20 mouse cellular contexts compared by ENCODE assay signal in genomic region chr15:78430874-78431273, GRCm38 (mm10). TPM values are rescaled to one million over a fixed set of nuclear protein-coding genes. Genes with fewer than 3 reads are reported as not detected.
DNase-seq lines count a peak whose midpoint lies in the region; ATAC-seq and TF ChIP-seq lines count a peak whose summit lies in the region.
"Had no signal": no experiment of that assay in that cellular context is flagged by ENCODE, and none has a peak within 500 bp of the region (broad histone marks: within the 10 kb centered on the region; RNA-seq: fewer than 3 reads in every experiment).

No protein-coding gene starts in this region.

- H3K4me3 ChIP-seq in heart, adult 2 months = no peak overlapping the region
- H3K4me3 ChIP-seq in kidney, postnatal 0 days (replicated peaks; ENCODE audit: low read depth, low read length) = no peak overlapping the region
- H3K4me3 ChIP-seq in brown adipose tissue, adult 24 weeks (ENCODE audit: insufficient read depth, low read depth, low read length) = peak overlapping the region; percentile 65
- H3K4me3 ChIP-seq in limb, embryonic 10.5 days = no peak overlapping the region
- H3K4me3 ChIP-seq: limb, embryonic 13.5 days had no signal

- H3K36me3 ChIP-seq in heart, adult 2 months (ENCODE audit: control insufficient read depth, insufficient read depth, low read length) = no peaks in the 10 kb centered on the region
- H3K36me3 ChIP-seq in kidney, postnatal 0 days (ENCODE audit: insufficient read depth, low read length) = peaks cover 14% of the 10 kb centered on the region; the same call in 1 of the 2 replicates
- peaks cover 46% of the 10 kb centered on the region for H3K36me3 ChIP-seq in limb, embryonic 10.5 days

- H3K9me3 ChIP-seq in kidney, postnatal 0 days (replicated peaks; ENCODE audit: low read length) = no peaks in the 10 kb centered on the region
- no peaks in the 10 kb centered on the region for H3K9me3 ChIP-seq in limb, embryonic 10.5 days (replicated peaks)
- H3K9me3 ChIP-seq: limb, embryonic 13.5 days had no signal

- TF ChIP-seq EP300 in heart, adult 2 months (IDR thresholded peaks at IDR 0.05; ENCODE audit: insufficient read depth, low read depth, low read length) = no peak

- H3K27ac ChIP-seq in heart, adult 2 months = peak overlapping the region; percentile 76
- peak overlapping the region; percentile 76; the same call in 1 of the 2 replicates for H3K27ac ChIP-seq in kidney, postnatal 0 days
- H3K27ac ChIP-seq in brown adipose tissue, adult 24 weeks (replicated peaks; ENCODE audit: low read depth, low read length) = peak overlapping the region; percentile 98
- H3K27ac ChIP-seq in limb, embryonic 10.5 days = peak overlapping the region; percentile 25; the same call in 1 of the 2 replicates
- H3K27ac ChIP-seq: limb, embryonic 13.5 days had no signal

- H3K4me2 ChIP-seq in kidney, postnatal 0 days (ENCODE audit: low read length) = no peak overlapping the region
- H3K4me2 ChIP-seq: limb, embryonic 13.5 days had no signal

- H3K27me3 ChIP-seq in heart, adult 2 months (ENCODE audit: control insufficient read depth, insufficient read depth, low read length) = no peaks in the 10 kb centered on the region
- H3K27me3 ChIP-seq in kidney, postnatal 0 days (ENCODE audit: insufficient read depth, low read length) = no peaks in the 10 kb centered on the region
- H3K27me3 ChIP-seq in limb, embryonic 10.5 days (ENCODE audit: low read depth, poor library complexity, severe bottlenecking) = peaks cover 7% of the 10 kb centered on the region

- TF ChIP-seq CTCF in heart, adult 2 months (IDR thresholded peaks at IDR 0.05) = no peak
- TF ChIP-seq CTCF in kidney, postnatal 0 days (IDR thresholded peaks at IDR 0.05; ENCODE audit: low read depth) = no peak

- WGBS in heart, adult 2 months = 67% methylated on average over 10 of the region's 10 CpGs
- 88% methylated on average over 10 of the region's 10 CpGs for WGBS in kidney, postnatal 0 days
- WGBS in limb, embryonic 10.5 days = 89% methylated on average over 10 of the region's 10 CpGs

- no peak for TF ChIP-seq POLR2A in heart, adult 2 months (IDR thresholded peaks at IDR 0.05; ENCODE audit: insufficient read depth, low read depth, low read length)

- intact Hi-C loops in heart, adult 2 months (cut with DNase I) = no loop called here

- DNase-seq in heart, adult 2 months = no peak
- no peak for DNase-seq in heart, adult 8-10 months (ENCODE audit: low spot score)
- no peak for DNase-seq in kidney, postnatal 0 days (ENCODE audit: low spot score)
- no peak for DNase-seq in kidney, adult 18-20 months
- no peak for DNase-seq in limb, embryonic 10.5 days (ENCODE audit: low spot score)
- DNase-seq in adrenal gland, adult 8-10 months = no peak
- DNase-seq: adrenal gland, postnatal 36 days; lung, adult 18-20 months; lung, postnatal 36 days; thymus, adult 18-20 months had no signal

- peaks cover 2% of the 10 kb centered on the region; the same call in 1 of the 2 replicates for H3K4me1 ChIP-seq in heart, adult 2 months (ENCODE audit: control insufficient read depth, insufficient read depth, low read length)
- H3K4me1 ChIP-seq in kidney, postnatal 0 days (replicated peaks; ENCODE audit: insufficient read depth, low read length) = peaks cover 17% of the 10 kb centered on the region
- H3K4me1 ChIP-seq in brown adipose tissue, adult 24 weeks (ENCODE audit: control insufficient read depth, insufficient read depth, insufficient read length, low read length) = peaks cover 16% of the 10 kb centered on the region
- H3K4me1 ChIP-seq in limb, embryonic 10.5 days = peaks cover 46% of the 10 kb centered on the region

- no peaks in the 10 kb centered on the region for H3K79me2 ChIP-seq in heart, adult 2 months (replicated peaks; ENCODE audit: control insufficient read depth, insufficient read depth, low read length)

- no peak overlapping the region for H3K9ac ChIP-seq in heart, adult 2 months (ENCODE audit: low read depth, low read length)
- no peak overlapping the region for H3K9ac ChIP-seq in kidney, postnatal 0 days (ENCODE audit: low read depth, low read length)
- H3K9ac ChIP-seq: limb, embryonic 13.5 days had no signal

- ATAC-seq in kidney, postnatal 0 days (replicated peaks; ENCODE audit: low FRiP score, low read depth) = no peak
- ATAC-seq: forebrain, embryonic 16.5 days had no signal

RNA-seq across cellular contexts. Expression of gene Kctd17, which starts 2.5 kb away (rescaled TPM):
- total RNA-seq in heart, adult 2 months (2021) = 10 to 100 TPM; 18.4 to 24.5 TPM
- polyA plus RNA-seq in heart, adult 2 months (2012; rRNA removed) = 52.5 and 66.1 TPM in 2 replicates
- total RNA-seq in heart, adult 8-10 months (2022) = 10 to 100 TPM; 17.9 to 26.9 (median 20.2) TPM
- polyA plus RNA-seq in kidney, postnatal 0 days (2015; fragmentation: Nextera tagmentation; extraction: Ambion mirVana) = 44.8 and 47.8 TPM in 2 replicates
- polyA plus RNA-seq in brown adipose tissue, adult 24 weeks (2012; ENCODE audit: insufficient read depth, insufficient read length, missing spikeins) = 37.9 and 42.7 TPM in 2 replicates
- polyA plus RNA-seq in limb, embryonic 10.5 days (2016; fragmentation: Nextera tagmentation; extraction: Ambion mirVana) = 42.8 and 49.9 TPM in 2 replicates
- total RNA-seq in adrenal gland, adult 8-10 months (2022) = 100 to 1,000 TPM in 2 of 4 experiments, 10 to 100 TPM in 2; 80.2 to 106 (median 96.4) TPM

RNA-seq across cellular contexts. Expression of gene Mpst, which starts 24.7 kb away (rescaled TPM):
- 10 to 100 TPM; 37.5 to 45.9 TPM for total RNA-seq in heart, adult 2 months (2021)
- polyA plus RNA-seq in heart, adult 2 months (2012; rRNA removed) = 64.5 and 79.5 TPM in 2 replicates
- total RNA-seq in heart, adult 8-10 months (2022) = 10 to 100 TPM; 42.1 to 52.4 (median 44.2) TPM
- 3.0 and 4.6 TPM in 2 replicates for polyA plus RNA-seq in kidney, postnatal 0 days (2015; fragmentation: Nextera tagmentation; extraction: Ambion mirVana)
- 22.1 and 26.4 TPM in 2 replicates for polyA plus RNA-seq in brown adipose tissue, adult 24 weeks (2012; ENCODE audit: insufficient read depth, insufficient read length, missing spikeins)
- 1.1 and 2.1 TPM in 2 replicates for polyA plus RNA-seq in limb, embryonic 10.5 days (2016; fragmentation: Nextera tagmentation; extraction: Ambion mirVana)
- total RNA-seq in adrenal gland, adult 8-10 months (2022) = 10 to 100 TPM; 47.5 to 53.8 (median 49.3) TPM

RNA-seq across cellular contexts. Expression of gene Tst, which starts 25.2 kb away (rescaled TPM):
- 10 to 100 TPM; 19.1 to 23.2 TPM for total RNA-seq in heart, adult 2 months (2021)
- polyA plus RNA-seq in heart, adult 2 months (2012; rRNA removed) = 30.3 and 41.7 TPM in 2 replicates
- 10 to 100 TPM; 20.3 to 25.0 (median 21.6) TPM for total RNA-seq in heart, adult 8-10 months (2022)
- 128 and 131 TPM in 2 replicates for polyA plus RNA-seq in kidney, postnatal 0 days (2015; fragmentation: Nextera tagmentation; extraction: Ambion mirVana)
- 37.0 and 39.4 TPM in 2 replicates for polyA plus RNA-seq in brown adipose tissue, adult 24 weeks (2012; ENCODE audit: insufficient read depth, insufficient read length, missing spikeins)
- polyA plus RNA-seq in limb, embryonic 10.5 days (2016; fragmentation: Nextera tagmentation; extraction: Ambion mirVana) = 8.1 and 8.5 TPM in 2 replicates
- 100 to 1,000 TPM; 288 to 361 (median 321) TPM for total RNA-seq in adrenal gland, adult 8-10 months (2022)

RNA-seq across cellular contexts. Expression of gene Tex33, which starts 35.2 kb away (rescaled TPM):
- not detected for total RNA-seq in heart, adult 2 months (2021)
- 0.43 and 0.67 TPM in 2 replicates for polyA plus RNA-seq in heart, adult 2 months (2012; rRNA removed)
- total RNA-seq in heart, adult 8-10 months (2022) = not detected
- polyA plus RNA-seq in kidney, postnatal 0 days (2015; fragmentation: Nextera tagmentation; extraction: Ambion mirVana) = not detected in 2 replicates
- not detected in 2 replicates for polyA plus RNA-seq in brown adipose tissue, adult 24 weeks (2012; ENCODE audit: insufficient read depth, insufficient read length, missing spikeins)
- polyA plus RNA-seq in limb, embryonic 10.5 days (2016; fragmentation: Nextera tagmentation; extraction: Ambion mirVana) = not detected in 2 replicates
- under 1 TPM in 1 of 4 experiments, not detected in 3; 0.31 TPM for total RNA-seq in adrenal gland, adult 8-10 months (2022)
- total RNA-seq: adrenal gland, postnatal 36 days; ES-E14; gastrocnemius, adult 18-20 months; heart, adult 18-20 months; hematopoietic stem cell, adult 5-6 weeks had no signal
- polyA plus RNA-seq: forebrain, embryonic 16.5 days; intestine, embryonic 14.5 days; limb, embryonic 13.5 days; small intestine, adult 2 months had no signal

RNA-seq across cellular contexts. Expression of gene Tmprss6, which starts 37.6 kb away (rescaled TPM):
- total RNA-seq in heart, adult 2 months (2021) = not detected
- 0.20 TPM in 1 of 2 replicates, not detected in the other for polyA plus RNA-seq in heart, adult 2 months (2012; rRNA removed)
- total RNA-seq in heart, adult 8-10 months (2022) = not detected
- polyA plus RNA-seq in kidney, postnatal 0 days (2015; fragmentation: Nextera tagmentation; extraction: Ambion mirVana) = 0.10 and 0.24 TPM in 2 replicates
- polyA plus RNA-seq in brown adipose tissue, adult 24 weeks (2012; ENCODE audit: insufficient read depth, insufficient read length, missing spikeins) = 0.71 and 2.0 TPM in 2 replicates
- polyA plus RNA-seq in limb, embryonic 10.5 days (2016; fragmentation: Nextera tagmentation; extraction: Ambion mirVana) = 0.06 TPM in 1 of 2 replicates, not detected in the other
- total RNA-seq in adrenal gland, adult 8-10 months (2022) = 1 to 10 TPM; 1.1 to 2.8 (median 2.0) TPM
- total RNA-seq: heart, adult 18-20 months; hematopoietic stem cell, adult 5-6 weeks; layer of hippocampus, postnatal 10 days had no signal

Comparison
In these comparisons a context has a peak if more than half of its experiments do, and no peak if none do; other contexts are left out.
1. H3K27ac ChIP-seq: peak in every context shown above with its lines; median percentile 98 in brown adipose tissue, adult 24 weeks; 76 in heart, adult 2 months; 76 in kidney, postnatal 0 days; 25 in limb, embryonic 10.5 days.